Mouse (Mus musculus) layer of hippocampus, postnatal 36 days (tissue): ENCODE measurements around the gene Pard3b. TPM values are rescaled to one million over a fixed set of nuclear protein-coding genes. Genes with fewer than 3 reads are reported as not detected.

Experiments used
- DNase-seq, 2 experiments: peaks; one replicate each; pipeline ENCODE4 v3.0.0; 2022
- total RNA-seq, 2 experiments: library from RNA; stranded (reverse); gene quantifications; 2 replicates each; pipeline ENCODE4 v1.2.3; 2021

Gene Pard3b
- total RNA-seq, 2 experiments from 2014 or later: 5.7 to 6.1 TPM

DNA sequence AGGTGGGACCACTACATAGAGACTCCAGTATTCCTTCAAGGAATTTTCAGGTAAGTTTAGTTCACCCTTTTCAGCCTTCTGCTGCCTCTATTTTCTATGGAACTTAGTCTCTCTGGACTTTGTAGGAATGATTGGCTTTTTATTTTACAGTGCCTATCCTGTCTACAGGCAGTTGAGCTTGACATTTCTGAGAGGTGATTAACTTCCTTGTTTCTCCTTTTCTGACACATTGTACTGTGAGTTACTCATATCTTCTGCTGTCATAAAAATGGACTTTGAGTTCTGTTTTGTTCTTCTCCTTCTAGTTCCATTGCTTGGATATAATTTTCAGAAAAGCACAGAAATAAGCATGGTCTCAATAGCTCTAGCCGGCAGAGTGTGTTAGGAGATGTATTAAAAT, 112.4 kb downstream of the Pard3b start:
- DNase-seq: no peak

DNA sequence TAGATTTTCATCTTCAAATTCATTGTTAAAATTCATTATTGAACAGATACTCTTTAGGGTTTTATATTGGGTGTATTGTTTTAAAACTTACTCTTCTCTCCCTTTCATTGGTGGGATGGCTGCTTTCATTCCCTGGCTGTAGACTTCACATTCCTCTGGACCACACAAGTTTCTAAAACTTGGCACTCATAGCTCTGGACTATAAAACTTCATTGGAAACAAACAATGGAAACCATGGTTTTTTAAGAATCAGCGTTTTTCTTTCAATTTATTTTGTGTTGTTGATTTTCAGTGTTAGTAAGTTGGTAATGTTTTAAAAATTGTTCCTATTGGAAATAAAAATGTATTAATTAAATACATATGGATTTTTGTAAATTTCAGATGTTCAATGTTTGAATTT, 118.1 kb downstream of the Pard3b start:
- DNase-seq: no peak

DNA sequence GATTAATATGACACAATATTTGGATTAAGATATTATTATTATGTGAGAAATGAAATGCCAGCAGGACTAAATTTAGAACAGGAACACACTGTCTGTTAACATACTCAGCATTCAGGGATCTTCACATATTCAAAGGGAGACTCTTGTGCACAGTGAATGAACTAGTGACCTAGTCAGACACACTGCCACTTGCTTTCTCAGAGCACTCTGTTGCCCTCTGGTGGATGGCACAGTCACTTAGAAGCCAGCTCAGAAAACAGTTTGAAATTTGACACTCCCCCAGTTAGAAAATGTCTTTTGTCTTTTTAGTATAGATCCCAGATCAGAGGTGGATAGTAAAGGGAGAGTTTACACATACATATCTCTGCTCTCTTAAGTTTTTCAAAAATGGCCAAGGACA, 132.6 kb downstream of the Pard3b start:
- peak; percentile 46 to 54 for DNase-seq

DNA sequence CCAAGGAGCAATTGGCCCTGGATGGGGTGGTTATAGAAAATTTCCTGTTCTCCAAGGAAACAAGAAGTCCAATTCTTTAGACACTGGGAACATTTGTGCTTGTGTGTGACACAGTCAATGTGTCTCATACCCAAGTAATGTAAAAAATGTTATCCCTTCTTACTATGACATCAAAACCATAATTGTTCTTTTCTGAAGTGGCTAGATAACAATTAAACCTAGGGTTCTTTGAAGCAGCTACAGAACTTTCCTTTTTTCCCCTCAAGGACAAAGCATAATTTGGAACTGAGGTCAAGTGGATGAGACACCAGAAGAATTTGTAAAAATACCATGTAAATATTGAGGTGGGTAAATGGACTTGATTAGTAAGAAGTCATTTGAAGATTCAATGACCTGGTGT, 140.1 kb downstream of the Pard3b start:
- no peak for DNase-seq

DNA sequence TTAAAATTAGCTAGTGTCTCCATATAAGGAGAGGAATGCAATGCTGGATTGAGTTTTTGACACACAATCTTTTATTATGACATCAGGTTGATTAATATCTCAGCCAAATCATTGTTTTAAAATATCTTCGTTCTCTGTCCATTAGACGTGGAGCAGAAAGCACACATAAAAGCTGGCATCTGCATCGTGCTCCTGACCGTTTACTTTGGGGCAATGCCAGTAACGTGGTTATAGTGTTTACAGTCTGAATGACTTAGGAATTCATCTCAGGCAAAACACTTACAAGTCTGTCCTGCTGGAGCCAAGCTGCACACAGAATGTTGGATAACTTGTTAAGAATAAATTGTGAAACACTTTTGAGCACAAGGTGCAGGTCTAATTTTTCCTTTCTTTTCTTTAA, 141.3 kb downstream of the Pard3b start:
- no peak for DNase-seq

DNA sequence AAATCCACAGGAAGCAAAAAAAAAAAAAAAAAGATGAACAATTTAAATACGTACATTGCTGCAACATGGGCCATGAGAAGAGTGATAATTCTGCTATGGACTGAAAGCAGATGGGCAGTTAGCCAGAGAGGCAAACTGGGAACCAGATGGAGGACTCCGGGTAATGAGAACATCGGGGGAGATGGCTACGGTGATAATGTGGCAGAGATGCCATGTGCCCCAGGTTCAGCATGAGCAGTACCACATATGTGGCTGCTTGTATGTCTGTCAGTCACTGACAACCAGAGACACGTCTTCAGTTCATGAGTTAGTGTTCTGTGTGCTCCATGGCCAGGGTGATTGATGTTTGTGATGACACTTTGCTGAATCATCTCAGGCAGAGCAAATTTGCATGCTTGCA, 157.7 kb downstream of the Pard3b start:
- DNase-seq: peak; percentile 23 to 45

DNA sequence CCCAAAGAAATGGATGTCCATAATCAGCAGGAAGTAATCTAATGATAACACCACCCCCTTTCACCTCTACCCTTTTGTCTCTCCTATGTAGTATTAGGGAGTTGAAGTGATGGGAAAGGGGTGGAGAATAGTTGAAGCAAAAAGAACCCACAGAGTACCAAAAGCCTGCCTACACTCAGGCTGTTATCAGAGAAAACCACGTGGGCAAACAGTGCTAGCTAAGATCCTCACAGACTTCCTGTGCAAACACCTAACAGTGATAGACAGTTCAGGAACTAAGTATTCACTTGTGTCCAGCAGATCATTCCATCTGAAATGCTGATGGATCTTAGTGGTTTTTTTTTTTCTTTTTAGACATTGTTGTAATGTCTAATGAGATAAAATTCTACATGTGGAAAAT, 181.6 kb downstream of the Pard3b start:
- no peak for DNase-seq

DNA sequence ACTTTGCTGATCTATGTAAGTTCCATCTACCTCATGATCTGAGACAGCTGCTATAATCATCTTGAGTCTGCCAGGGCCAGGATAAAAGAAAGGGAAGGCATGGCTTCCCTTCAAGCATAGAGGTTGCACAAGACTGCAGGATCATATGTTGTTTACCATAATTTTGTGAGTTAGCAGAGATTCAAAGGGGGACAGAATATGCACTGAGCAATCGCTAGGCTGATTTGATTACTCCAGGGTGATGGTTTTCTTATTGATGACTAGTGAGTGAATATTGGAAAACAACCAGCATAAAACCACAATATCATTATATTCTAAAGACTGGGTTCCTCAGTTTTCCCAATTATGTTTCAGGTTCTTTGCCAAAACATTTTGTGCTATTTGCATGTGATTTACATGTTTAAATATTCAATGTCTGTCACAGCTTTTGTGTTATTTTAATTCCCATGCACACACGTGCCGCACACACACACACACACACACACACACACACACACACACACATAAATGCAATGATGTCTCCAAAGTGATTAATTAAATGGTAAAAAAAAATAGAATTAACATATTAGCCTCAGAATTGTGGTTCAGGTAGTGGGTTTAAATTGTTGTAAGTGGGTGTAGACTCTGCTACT, 187.1 kb downstream of the Pard3b start:
- DNase-seq: no peak

DNA sequence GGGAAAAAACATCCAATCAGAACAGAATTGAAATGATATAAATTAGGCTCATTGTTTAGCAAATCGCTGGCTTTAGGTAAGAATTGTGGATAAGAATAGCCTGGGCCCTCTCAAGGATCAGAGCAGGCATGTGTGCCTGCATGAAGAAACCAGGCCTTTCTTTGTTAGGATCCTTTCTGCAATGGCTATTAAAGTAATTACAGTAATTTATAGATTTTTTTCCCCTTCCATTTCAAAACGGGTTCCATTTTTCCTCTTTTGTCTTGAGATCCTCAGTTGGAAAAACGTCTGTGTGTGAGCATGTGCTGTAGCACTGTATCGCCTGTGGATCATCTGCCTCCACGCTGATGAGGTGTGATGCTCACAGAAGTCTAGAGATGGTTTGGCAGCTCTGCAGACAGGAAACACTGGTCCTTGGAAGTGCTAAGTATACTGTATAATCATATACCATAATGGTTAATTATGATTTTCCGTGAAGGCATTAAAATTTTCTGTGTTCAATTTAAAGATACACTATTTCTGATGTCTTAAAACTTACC, 198.5 kb downstream of the Pard3b start:
- DNase-seq: no peak

DNA sequence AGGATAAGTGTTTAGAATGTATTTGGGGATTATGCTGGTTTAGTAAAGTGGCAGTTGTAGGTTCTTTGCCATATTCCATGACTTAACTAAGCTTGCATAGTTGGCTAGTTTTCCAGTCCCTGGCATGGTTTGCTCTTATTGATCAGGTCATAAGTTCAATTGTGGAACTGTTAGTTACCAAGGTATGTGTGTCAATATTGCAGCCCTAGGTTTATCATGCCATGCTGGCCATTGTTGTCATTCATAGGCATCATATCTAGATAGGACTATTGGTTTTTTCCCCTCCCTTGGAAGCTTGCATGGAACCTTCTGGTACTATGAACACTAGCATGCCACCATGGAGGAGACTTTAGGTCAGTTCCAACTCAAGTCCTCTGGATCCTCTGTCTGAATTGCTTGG, 208.0 kb downstream of the Pard3b start:
- no peak for DNase-seq

DNA sequence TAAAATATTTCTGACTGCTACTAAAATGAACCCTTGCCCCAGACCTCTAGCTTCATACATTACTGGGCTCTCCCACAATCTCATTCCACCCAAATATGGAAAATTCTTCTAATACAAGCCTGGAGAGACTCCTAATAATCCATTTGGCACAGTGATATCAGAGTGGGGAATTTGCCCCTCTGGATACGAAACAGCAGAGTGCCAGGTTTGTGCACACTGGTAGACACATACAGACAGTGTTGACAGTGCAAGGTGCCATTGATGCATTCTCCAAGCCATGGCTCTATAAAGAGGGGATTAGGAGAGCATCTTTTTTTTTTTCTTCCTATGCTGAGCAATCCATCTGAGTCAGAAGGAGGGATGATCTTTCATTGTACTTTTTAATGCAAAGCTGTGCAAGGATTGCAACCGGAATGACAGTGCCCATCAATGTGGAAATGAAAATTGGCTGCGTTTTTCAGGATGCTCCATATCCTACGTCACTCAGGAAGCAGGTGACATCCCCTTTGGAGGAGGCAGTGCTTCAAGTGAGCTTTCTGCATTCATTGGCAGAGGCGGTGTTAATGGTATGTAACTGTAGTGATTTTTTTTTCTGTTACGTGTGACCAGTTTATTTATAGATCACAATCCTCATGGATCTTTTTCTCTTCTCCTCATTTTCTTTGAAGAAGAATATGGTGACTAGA, 210.5 kb downstream of the Pard3b start:
- DNase-seq: no peak

DNA sequence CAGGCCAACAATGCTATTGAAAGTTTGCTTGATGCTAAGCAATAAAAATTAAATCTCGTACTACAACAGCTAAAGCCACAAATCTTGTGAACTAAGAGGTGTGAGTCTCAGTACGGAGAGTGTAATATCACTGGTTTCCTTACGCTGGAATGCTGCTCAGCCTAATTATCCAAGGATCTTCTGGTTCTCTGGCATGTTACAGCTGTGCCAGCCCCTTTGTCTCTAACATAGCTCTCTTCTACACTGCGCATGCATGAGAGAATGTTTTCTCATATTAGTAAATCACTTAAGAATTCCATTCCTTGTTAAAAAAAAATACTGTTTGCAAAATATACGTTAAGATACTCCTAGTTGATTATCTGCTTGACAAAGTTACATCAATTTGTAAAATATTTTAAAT, 211.8 kb downstream of the Pard3b start:
- no peak for DNase-seq

DNA sequence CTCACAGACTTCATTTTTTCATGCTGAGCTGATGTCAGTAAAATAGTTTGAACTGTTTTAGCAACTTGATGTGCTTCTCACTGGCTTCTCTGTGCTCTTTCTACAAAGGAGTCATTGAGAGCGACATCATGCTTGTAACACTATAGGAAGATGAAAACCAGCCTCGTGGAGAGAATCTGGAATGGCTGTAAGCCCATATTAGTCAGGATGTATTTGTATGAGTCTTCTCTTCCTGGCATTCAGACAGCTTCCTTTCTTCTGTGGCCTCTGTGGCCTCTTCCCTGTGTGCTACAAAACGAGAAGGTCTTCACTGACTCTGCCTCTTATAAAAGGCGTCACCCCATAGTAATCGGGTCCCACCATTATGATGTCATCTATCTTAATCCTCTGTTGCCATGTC, 212.6 kb downstream of the Pard3b start:
- DNase-seq: no peak

DNA sequence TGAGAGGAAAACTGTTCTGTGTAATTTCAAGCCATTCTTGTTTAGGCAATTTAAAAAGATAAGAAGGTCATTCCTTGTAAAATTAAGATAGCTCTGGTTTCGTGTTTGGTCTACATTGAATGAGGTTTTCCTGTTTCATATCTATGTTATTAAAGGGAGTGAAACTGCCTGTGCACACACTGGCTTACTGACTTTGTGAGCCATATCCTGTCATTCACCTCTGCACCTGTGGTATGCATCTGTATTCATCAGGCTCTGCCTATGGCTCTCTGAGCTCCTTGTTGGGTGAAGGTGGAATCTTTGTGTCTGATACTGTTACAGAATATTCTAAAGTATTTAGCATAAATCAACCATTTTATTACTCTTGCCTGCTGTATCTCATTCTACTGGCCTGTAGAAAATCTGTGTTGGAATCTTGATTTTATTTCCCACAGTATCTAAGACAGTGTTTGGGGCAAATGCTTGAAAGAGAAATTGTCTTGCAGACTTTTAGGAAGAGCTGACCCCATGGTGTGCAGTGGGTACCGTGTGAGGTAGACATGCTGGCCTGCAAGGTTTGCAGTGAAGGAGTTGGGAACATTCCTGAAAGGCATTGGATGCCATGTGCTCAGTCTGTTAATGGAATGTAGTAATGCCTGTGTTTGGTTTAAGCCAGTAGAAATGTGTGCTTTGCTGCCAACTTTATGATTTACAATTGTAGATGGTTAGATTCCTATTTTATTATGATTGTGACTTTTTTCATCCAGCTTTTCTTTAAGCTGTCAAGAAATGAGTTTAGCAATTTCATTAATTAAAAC, 228.9 kb downstream of the Pard3b start:
- DNase-seq: no peak

DNA sequence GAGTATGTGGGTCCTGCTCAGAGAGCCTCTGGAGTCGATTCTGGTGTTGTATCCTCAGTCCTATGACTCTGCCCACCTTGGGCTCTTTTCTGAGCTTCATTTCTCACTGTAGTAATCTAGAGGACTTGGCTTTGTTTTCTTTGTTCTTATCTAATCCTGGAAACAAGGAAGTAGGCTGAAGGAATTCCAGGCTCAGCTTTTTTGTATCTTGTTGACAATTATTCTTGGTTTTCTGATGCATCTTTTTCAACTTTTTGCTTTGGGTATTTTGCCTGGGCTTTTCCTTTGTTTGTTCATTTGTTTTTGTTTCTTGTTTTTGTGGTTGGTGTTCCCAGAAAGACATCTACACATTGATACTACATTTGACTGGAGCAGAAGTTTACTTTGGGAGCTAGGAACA, 236.3 kb downstream of the Pard3b start:
- DNase-seq: no peak

DNA sequence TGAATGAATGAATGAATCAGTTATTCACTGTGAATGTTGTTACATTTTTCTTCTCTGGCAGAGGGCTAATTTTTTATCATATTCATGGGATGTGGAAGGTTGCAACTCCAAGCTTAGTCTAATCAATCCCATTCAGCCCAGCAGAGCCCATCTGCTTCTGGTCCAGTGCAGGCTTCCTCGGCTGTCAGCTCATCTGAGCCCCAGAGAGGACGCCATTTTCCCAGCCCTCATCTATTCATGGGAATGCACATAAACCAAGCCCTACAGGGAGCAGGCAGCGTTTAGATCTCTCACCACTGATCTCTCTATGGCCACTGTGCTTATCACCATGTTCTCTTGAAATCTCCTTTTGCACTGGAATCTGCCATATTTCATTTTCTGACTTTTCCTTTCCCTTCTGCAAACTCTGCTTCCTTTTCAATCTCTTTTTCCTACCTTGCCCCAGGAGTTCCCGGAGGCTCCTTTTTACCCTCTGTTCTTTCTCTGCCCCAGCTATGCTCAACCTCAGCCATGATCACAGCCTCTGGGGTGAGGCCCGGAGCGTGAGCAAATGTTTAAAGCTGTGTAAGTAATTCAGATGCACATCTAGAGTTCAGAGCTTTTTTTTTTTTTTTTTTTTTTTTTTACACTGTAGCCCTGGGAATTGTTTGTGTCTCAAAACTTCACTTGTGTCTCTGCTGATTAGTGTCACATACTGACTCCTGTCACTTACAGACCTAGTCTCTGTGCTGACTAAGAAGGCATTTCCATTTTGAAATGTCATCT, 241.3 kb downstream of the Pard3b start:
- DNase-seq: no peak

DNA sequence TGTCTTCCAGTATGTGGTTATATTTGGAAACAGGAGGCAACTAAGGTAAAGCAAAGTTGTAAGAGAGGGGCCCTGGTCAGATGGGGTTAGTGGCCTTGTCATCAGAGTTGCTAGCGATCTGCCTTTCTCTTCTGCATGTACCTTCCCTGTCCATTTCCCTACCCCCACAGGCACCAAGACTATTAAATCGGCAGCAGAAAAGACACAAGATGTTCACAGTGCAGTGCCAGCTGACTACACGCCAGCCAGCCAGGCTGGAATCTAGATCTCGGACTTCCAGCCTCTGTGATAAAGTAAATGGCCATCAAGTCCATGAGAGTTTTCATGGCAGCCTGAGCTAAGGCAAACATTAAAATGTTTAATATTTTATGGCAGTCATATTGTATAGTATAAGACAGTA, 257.4 kb downstream of the Pard3b start:
- DNase-seq: peak in 1 of 2 experiments; percentile 10

DNA sequence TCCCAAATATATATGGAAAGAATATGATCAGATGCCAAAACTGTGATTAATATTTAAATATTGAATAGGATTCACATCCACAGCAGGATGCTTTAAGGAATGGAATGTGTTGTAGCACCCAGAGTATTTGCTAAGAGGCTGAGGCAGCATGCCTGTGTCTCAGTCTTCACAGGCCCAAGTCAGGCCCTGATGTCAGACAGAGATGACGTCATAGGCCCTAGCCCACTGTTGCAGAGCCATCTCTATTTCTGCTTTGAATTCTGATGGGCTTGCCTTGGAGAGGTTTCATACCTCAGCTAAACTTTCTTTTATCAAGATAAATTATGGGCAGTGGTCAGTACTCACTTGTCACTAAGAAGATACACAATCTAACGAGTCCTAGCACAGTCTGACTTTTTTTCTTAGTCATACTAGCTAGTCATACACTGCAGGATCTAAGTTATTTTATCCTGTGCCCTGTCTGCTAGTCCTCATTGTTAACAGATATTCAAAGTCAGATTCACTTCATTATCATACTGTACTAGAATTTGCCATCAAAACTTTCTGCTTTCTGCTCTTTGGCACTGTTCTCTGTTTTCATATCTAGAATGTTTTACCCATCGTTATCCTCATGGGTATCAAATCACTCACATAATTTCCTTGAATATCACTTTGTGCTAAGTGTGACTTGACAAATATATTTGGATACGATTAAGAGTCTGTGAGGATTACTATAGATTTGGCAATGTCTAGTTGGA, 264.8 kb downstream of the Pard3b start:
- DNase-seq: no peak

DNA sequence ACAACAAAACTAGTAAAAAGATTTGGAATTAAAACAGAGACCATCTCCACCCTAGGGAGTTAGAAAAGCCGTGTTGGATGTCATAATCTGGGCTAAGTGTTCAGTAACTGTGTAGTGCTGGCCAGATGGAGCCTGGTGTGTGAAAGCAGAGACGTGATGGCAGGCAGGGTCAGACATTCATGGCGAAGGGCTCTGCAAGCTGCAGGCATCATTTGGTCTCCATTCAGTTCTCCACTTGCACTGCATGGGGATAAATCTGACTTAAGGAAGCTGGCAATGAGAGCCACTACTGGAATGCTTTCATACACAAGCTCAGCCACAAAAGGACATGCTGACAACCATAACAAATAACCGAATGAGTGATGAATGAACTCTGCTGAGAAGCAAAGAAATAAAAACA, 265.4 kb downstream of the Pard3b start:
- no peak for DNase-seq

DNA sequence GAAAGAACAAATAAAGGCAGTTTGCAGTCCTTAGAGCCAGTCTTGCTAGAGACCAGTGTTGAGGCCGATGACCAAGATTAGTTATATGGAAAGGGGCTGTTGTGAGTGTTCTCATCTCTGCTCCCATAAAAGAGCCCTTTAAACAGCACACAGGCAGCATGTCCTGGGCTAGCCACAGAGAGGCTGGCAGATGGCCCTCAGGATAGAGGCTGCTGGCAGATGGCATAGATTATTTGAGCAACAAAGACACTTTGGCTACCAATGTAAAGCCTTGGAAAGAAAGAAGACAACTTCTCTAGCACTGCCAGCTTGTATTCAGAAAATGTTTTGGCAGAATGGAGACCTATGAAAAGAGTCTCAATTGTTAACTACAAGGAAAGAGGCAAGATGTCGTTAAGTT, 274.3 kb downstream of the Pard3b start:
- DNase-seq: no peak

DNA sequence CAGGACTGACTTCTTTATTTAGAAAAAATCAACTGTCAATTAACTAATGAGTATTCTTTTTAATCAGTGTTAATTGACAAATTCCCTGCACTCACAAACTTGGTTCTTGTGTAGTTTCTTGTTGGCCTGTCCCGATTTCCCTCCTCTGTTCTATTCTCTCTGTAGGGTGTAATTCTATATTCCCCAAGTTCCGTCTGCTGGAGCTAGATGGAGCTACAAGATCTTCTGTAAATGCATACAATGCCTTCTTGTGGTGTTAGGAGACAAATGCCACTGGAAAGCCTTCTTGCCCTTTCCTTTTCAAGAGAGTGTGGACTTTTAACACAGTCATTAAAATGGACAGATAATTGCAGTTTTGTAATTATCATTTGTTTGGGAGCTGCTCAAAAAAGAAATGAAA, 286.3 kb downstream of the Pard3b start:
- DNase-seq: no peak

DNA sequence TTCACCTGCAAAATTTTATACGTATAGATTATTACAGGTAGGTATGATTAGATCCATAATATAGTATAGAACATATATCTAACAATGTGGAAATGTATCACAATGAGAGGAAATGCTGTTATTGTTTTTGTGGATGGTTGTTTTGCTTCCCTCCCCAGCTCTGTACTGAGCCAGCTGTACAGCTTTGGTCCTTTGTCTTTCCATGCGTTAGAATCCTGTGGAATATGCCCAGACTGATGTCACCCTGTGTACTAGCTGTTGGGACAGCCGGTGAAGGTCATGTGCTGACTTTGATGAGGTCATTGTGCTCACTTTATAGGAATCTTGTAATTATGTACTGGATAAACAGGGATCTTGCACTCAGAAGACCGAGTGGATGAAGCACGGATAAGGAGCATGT, 286.9 kb downstream of the Pard3b start:
- no peak for DNase-seq
